Mouse (Mus musculus) forebrain, embryonic 16.5 days (tissue): ENCODE results near the gene Galnt14. TPM values are rescaled to one million over a fixed set of nuclear protein-coding genes. Genes with fewer than 3 reads are reported as not detected.
A peak's percentile ranks its signal among the peaks of the same experiment; 100 is the strongest.

ENCODE experiments used
- ATAC-seq: fragments of 200-750 bp; cut with Nextera tagmentation; 2 replicates; pipeline ENCODE4 v1.8.0; 2017; ENCODE audit warnings: mild to moderate bottlenecking, moderate library complexity
- H3K27ac ChIP-seq: fragments of 300-500 bp; sonication (generic); 2 replicates; pipeline ENCODE4 v1.5.1; 2014; ENCODE audit warnings: low read length, control low read depth
- H3K27me3 ChIP-seq: fragments of 300-500 bp; sonication (generic); replicated peaks from 2 replicates; pipeline ENCODE4 v1.6.1; 2014; ENCODE audit warnings: low read length; ENCODE audit not compliant: control insufficient read depth, insufficient read depth
- H3K36me3 ChIP-seq: fragments of 300-500 bp; sonication (generic); 2 replicates; pipeline ENCODE4 v1.6.1; 2014; ENCODE audit not compliant: control insufficient read depth, insufficient read depth
- H3K4me1 ChIP-seq: fragments of 300-500 bp; sonication (generic); replicated peaks from 2 replicates; pipeline ENCODE4 v1.6.1; 2014; ENCODE audit warnings: low read length; ENCODE audit not compliant: control insufficient read depth, insufficient read depth
- H3K4me2 ChIP-seq: fragments of 300-500 bp; sonication (generic); 2 replicates; pipeline ENCODE4 v1.6.1; 2014; ENCODE audit warnings: mild to moderate bottlenecking, low read length, control low read depth
- H3K4me3 ChIP-seq: fragments of 300-500 bp; sonication (generic); replicated peaks from 2 replicates; pipeline ENCODE4 v1.5.1; 2014; ENCODE audit warnings: mild to moderate bottlenecking, low read length, control low read depth
- H3K9ac ChIP-seq: fragments of 300-500 bp; sonication (generic); replicated peaks from 2 replicates; pipeline ENCODE4 v1.6.1; 2014; ENCODE audit warnings: low read depth, low read length, control low read depth
- H3K9me3 ChIP-seq: fragments of 300-500 bp; sonication (generic); 2 replicates; pipeline ENCODE4 v1.6.1; 2016; ENCODE audit warnings: low read length; ENCODE audit not compliant: control insufficient read depth
- WGBS: fragments of 180-500 bp; shearing (Covaris S2); extraction: QIAGEN DNeasy Blood & Tissue Kit; methylation state at CpG from one replicate; pipeline ENCODE4 v1.1.7; 2014; 5-methylcytosine and 5-hydroxymethylcytosine counted together
- polyA plus RNA-seq: library from polyadenylated mRNA; unstranded; fragments of >200 nt; fragmentation: Nextera tagmentation; extraction: Ambion mirVana; gene quantifications from 2 replicates; pipeline ENCODE4 v1.2.1, GENCODE M21; 2015

The Galnt14 gene
- polyA plus RNA-seq, 1 experiment from 2014 or later: 12.3 TPM

DNA sequence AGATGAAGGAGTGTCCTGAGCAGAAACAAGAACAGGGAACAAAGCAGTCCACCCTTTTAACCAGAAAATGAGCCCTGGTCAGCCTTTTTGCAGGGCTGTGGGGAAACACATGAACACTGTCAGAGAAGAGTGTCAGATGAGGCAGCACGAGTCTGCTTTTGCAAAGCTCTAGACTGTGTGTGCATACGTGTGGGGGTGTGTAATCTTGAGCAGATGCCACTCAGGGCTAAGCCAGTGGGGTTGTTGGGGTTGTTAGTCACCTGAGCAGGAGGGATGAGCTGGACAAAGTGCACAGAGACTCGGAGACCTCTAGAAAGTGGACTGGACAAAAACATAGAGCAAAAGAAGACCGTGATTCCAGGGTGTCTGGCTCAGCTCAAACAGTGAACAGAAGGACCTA, 150.8 kb downstream of the Galnt14 start:
- ATAC-seq: no peak
- no peak overlapping the region for H3K27ac ChIP-seq
- 67% methylated on average over 4 of the region's 4 CpGs for WGBS
- no peaks in the 10 kb centered on the region for H3K9me3 ChIP-seq
- no peaks in the 10 kb centered on the region for H3K4me1 ChIP-seq
- H3K9ac ChIP-seq: no peak overlapping the region
- H3K4me2 ChIP-seq: no peak overlapping the region
- no peaks in the 10 kb centered on the region for H3K36me3 ChIP-seq
- no peak overlapping the region for H3K4me3 ChIP-seq
- no peaks in the 10 kb centered on the region for H3K27me3 ChIP-seq

DNA sequence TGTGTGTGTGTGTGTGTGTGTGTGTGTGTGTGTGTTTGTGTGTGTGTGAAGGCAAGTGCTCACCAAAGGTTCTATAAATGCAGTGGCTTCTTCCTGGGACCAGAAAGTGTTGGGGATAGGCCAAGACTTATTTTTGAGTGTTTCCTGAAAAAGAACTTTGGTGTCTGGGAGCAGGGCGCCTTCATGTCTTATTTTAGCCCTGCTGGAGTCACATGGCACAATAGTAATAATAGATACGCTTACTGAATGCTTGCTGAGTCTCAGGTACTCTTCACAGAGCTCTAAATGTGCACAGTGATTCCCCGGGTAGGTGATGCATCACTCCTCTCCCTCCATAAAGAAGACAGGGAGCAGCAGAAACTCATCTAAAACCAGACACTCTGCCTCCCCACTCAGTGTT, 153.2 kb downstream of the Galnt14 start:
- H3K27me3 ChIP-seq: no peaks in the 10 kb centered on the region
- no peak overlapping the region for H3K4me3 ChIP-seq
- H3K36me3 ChIP-seq: no peaks in the 10 kb centered on the region
- H3K27ac ChIP-seq: no peak overlapping the region
- 73% methylated on average over 3 of the region's 3 CpGs for WGBS
- H3K4me1 ChIP-seq: no peaks in the 10 kb centered on the region
- H3K9ac ChIP-seq: no peak overlapping the region
- no peak overlapping the region for H3K4me2 ChIP-seq
- no peaks in the 10 kb centered on the region for H3K9me3 ChIP-seq
- no peak for ATAC-seq

DNA sequence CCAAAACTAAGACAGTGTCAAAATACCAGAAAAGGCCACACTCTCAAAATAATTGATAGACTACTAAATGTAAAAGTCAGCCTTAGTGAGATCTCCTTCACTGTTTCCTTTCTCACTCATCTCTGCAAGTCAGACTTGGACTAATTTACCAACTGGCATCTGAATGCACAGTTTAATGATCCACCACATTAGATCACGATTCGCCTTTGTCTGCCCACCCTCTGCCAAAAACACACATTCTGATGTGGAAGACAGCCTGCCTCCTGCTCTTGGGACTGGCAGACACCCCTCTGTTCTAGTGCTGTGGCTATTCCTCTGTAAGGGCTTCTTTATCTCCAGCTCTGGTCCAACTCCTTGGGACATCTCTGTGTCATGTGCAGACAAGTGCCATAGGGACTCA, 153.8 kb downstream of the Galnt14 start:
- Histone ChIP-seq H3K27ac (no peak overlapping the region), H3K4me1 (no peaks in the 10 kb centered on the region), H3K9me3 (no peaks in the 10 kb centered on the region), H3K9ac (no peak overlapping the region), H3K36me3 (no peaks in the 10 kb centered on the region), H3K27me3 (no peaks in the 10 kb centered on the region), H3K4me2 (no peak overlapping the region), H3K4me3 (no peak overlapping the region)
- WGBS: 60% methylated on average over 2 of the region's 2 CpGs
- ATAC-seq: no peak; the same call in 1 of the 2 replicates

DNA sequence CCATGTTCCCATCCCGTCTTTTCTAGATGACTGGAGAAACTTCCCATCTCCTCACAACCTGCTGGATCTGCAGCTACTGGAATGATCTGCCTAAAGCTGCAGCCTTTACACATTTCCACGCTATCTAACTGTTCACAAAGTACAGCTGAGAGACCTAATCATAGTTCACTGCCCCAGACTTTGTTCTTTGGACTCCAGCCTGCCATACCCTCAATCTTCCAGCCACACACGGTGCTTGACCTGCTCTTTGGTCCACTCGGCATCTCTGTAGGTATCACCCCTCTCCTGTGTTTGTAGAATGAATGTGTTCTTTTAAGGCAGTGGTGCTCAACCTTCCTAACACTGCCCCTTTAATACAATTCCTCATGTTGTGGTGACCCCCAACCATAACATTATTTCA, 155.6 kb downstream of the Galnt14 start:
- H3K27ac ChIP-seq: no peak overlapping the region
- H3K4me2 ChIP-seq: no peak overlapping the region
- H3K9me3 ChIP-seq: no peaks in the 10 kb centered on the region
- 92% methylated on average over 4 of the region's 4 CpGs for WGBS
- ATAC-seq: no peak
- H3K4me1 ChIP-seq: no peaks in the 10 kb centered on the region
- H3K36me3 ChIP-seq: no peaks in the 10 kb centered on the region
- H3K9ac ChIP-seq: no peak overlapping the region
- no peaks in the 10 kb centered on the region for H3K27me3 ChIP-seq
- no peak overlapping the region for H3K4me3 ChIP-seq

DNA sequence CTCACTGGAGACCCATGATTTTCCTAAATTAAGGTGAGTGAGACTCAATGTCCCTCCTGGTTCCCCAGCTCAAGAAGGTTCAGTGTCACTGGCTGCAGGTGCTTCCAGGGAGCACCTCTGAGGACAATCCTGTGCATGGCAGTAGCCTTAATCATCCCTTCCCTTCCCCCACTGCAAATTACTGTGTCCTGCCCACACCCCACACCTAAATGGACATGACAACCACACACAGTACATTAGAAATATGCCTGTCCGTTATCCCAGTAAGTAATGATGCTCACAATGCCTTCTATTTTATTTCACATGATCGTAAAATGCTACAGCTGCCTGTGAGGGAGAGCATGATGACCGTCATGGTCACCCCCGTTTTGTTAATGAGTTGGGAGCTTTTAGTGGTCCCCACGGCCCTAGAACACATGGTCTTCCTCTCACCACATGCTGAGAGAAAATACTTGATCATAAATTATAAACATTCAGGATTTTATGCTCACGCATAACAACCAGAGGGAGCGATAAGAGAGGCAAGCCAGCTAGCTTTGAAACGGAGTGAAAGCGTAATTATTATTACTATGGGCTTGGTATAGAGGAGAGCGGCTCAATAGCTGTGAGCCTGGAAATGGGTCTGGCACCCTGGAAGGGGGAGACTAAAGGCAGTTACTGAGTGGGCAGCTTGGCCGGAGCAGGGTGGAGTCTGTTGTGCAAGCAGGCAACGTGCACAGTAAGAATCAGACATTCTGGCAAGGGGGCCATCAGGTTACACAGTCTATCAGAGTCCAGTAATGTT, 161.3 kb downstream of the Galnt14 start:
- no peaks in the 10 kb centered on the region for H3K36me3 ChIP-seq
- WGBS: 73% methylated on average over 12 of the region's 12 CpGs
- H3K27me3 ChIP-seq: no peaks in the 10 kb centered on the region
- H3K9ac ChIP-seq: no peak overlapping the region
- ATAC-seq: 0 out of 2 replicates have a peak, but pooled peaks have one; percentile 8
- H3K4me1 ChIP-seq: no peaks in the 10 kb centered on the region; the same call in 1 of the 2 replicates
- no peaks in the 10 kb centered on the region for H3K9me3 ChIP-seq
- no peak overlapping the region for H3K4me3 ChIP-seq
- H3K4me2 ChIP-seq: no peak overlapping the region
- H3K27ac ChIP-seq: no peak overlapping the region

DNA sequence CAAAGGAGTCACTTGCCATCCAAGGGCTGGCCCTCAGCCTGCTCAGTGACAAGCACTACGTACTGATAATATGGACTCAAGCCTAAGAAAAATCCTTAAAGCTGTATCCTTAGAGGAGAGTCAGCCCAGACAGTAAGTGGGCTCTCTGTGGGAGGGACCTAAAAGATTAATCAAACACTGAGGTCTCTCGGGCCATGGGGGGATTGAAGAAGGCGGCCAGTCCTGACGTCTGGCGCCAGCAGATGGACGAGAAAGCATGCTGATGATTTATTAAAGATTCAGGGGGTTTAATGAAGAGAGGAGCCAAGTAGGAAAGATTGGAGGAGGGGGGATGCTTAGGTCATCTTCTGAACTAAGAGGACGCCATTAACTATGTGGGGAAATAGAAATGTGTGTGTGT, 162.1 kb downstream of the Galnt14 start:
- Histone ChIP-seq H3K27me3 (no peaks in the 10 kb centered on the region), H3K4me2 (no peak overlapping the region), H3K36me3 (no peaks in the 10 kb centered on the region), H3K9ac (no peak overlapping the region), H3K4me3 (no peak overlapping the region), H3K4me1 (no peaks in the 10 kb centered on the region; the same call in 1 of the 2 replicates), H3K27ac (no peak overlapping the region), H3K9me3 (no peaks in the 10 kb centered on the region)
- 66% methylated on average over 7 of the region's 7 CpGs for WGBS
- ATAC-seq: no peak

DNA sequence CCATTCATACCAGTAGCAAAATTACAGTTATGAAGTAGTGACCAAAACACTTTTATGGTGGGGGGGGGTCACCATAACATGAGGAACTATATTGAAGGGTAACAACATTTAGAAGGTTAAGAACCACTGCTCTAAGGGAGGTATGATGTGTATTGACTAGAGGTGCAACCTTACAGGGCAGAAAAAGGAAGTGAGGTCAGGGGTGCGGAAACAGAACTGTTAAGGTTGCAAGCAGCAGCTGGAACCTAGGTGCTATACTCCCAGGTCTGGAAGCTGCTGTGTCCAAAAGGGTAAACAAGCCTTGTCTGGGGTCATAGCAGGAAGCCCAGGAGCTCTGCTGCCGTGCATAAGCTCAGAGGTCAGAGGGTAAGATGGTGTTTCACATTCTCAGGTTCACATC, 162.8 kb downstream of the Galnt14 start:
- no peaks in the 10 kb centered on the region for H3K36me3 ChIP-seq
- H3K27ac ChIP-seq: no peak overlapping the region
- 84% methylated on average over 2 of the region's 2 CpGs for WGBS
- no peaks in the 10 kb centered on the region for H3K9me3 ChIP-seq
- H3K4me3 ChIP-seq: no peak overlapping the region
- H3K27me3 ChIP-seq: no peaks in the 10 kb centered on the region
- no peak overlapping the region for H3K4me2 ChIP-seq
- no peak overlapping the region for H3K9ac ChIP-seq
- ATAC-seq: no peak
- no peaks in the 10 kb centered on the region; the same call in 1 of the 2 replicates for H3K4me1 ChIP-seq

DNA sequence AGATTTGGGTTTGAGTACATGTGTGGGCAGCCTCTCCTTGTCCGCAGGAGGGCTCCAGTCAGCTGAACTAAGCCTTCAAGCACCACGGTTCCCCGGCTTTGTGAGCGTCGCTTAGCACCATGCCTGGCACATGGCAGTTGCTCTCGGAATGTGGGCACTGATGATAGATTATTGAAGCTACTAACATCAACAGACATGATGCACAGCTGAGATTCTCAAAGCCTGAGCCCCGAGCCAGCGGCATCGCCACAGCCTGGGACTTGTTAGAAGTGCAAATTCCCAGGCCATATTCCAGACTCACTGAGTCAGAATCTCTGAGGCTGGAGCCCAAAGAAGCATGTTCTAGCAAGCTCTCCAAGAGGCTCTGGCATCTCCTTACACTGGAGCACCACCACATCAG, 168.3 kb downstream of the Galnt14 start:
- no peak overlapping the region; the same call in 1 of the 2 replicates for H3K27ac ChIP-seq
- no peak overlapping the region for H3K4me2 ChIP-seq
- H3K27me3 ChIP-seq: no peaks in the 10 kb centered on the region
- H3K4me1 ChIP-seq: peaks cover 14% of the 10 kb centered on the region
- WGBS: 63% methylated on average over 9 of the region's 9 CpGs
- H3K36me3 ChIP-seq: no peaks in the 10 kb centered on the region
- peak; percentile 33 for ATAC-seq
- no peak overlapping the region for H3K4me3 ChIP-seq
- no peak overlapping the region for H3K9ac ChIP-seq
- no peaks in the 10 kb centered on the region for H3K9me3 ChIP-seq

DNA sequence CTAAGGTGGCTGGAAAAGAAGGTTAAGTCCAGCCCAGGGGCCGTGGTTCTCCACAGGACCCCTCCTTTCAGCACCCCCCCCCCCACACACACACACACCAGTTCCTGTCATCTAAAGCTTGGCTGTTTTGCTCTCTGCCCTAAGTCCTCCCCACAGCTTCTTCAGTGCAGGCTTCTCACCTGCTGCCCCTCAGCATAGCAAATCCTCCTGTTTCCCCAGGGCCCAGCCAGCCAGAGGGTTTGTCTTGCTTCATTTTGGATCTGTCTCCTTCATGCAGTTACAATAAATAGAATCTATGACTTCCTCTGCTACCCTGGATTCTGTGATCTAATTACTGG, 169.1 kb downstream of the Galnt14 start:
- Histone ChIP-seq H3K4me2 (no peak overlapping the region), H3K4me3 (no peak overlapping the region), H3K4me1 (peaks cover 14% of the 10 kb centered on the region), H3K9me3 (no peaks in the 10 kb centered on the region), H3K9ac (no peak overlapping the region), H3K36me3 (no peaks in the 10 kb centered on the region), H3K27ac (0 out of 2 replicates have a peak overlapping the region, but pooled peaks have one; percentile 19), H3K27me3 (no peaks in the 10 kb centered on the region)
- WGBS: 23% methylated on average over 1 of the region's 1 CpGs
- peak; percentile 18; the same call in 1 of the 2 replicates for ATAC-seq
